Mouse (Mus musculus): ENCODE data around the gene Uso1.
A peak's percentile ranks its signal among the peaks of the same experiment; 100 is the strongest.
"Not testable (repeated sequence)": the region's sequence is repeated elsewhere in the genome, so short reads cannot be mapped to it uniquely, and the experiment has no call there.

The Uso1 gene

DNA sequence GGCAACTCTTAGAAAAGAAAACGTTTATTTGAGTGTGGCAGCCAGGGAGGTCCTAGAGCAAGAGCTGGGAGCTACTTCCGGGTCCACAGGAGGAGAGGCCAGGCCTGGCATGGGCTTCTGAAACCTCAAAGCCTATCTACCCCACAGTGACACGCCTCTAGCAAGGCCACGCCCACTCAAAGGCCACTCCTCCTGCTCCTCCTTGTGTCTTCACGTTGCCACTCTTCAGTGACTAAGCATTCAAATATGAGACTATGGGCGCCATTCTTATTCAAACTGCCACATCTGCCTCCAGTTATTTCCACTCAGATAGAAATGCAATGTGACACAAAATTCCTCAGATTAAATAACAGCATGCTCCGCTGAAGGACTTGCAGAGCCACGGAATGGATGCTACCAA, 9.2 kb upstream of the Uso1 start:
- DNase-seq: peak; percentile 66 to 75

DNA sequence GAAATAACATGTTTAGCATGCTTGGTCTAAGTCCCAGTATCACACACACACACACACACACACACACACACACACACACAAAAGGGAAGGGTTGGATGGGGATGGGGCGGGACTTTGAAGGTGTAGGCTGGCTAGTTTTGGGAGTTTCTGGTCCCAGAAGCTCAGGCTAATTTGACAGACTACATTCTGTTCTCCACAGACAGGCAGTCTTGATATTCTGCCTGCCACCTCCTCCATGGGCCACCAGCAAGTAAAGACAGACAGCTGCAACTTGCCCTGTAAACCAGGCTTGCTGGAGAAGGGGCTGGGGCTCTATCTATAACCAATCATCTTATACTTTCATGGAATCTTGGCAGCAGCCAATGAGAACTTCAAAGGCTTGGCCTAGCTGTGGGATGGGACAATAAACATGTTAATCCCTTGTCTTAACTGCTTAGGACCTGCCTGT, 8.4 kb upstream of the Uso1 start:
- DNase-seq: no peak

GRCm38 (mm10) chr5:92130040-92130682, 7.6 kb upstream of the Uso1 start:
- no peak for DNase-seq

DNA sequence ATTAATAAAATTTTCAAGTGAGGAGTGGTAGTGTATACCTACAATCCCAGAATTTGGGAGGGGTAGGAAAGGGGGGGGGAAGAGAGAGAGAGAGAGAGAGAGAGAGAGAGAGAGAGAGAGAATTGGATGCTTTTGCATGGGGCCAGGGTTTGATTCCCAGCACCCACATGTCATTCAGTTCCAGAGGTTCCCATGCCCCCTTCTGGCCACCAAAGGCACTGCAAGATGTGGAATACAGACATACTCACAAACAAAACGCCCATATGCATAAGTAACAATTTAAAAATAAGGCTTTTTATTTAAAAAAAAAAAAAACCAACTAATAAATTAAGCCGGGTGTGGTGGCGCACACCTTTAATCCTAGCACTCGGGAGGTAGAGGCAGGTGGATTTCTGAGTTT, 5.6 kb upstream of the Uso1 start:
- no peak for DNase-seq

DNA sequence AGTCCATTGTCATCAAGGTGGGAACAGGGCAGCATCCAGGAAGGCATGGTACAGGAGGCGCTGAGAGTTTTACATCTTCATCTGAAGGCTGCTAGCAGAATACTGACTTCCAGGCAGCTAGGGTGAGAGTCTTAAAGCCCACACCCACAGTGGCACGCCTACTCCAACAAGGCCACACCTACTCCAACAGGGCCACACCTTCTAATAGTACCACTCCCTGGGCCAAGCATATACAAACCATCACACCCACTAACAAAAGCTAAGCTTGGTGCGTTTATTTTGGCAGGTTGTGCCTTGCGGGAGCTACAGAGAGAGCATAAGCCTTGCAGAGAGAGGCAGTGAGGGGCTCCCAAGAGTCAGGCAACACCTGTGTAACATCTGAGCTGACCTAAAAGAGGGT, 4.7 kb upstream of the Uso1 start:
- DNase-seq: not testable (repeated sequence)

DNA sequence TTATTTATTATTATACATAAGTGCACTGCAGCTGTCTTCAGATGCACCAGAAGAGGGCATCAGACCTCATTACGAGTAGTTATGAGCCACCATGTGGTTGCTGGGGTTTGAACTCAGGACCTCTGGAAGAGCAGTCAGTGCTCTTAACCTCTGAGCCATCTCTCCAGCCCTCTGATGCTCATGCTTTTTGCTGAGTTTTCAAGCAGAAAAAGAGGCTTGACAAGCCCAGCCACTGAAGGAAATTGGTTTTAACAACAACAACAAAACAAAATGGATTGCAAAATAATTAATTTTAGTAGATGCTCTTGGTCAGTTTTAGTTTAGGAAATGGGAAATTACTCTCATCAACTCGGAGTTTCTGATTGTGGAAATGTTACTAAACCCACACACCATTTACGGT, 2.8 kb upstream of the Uso1 start:
- no peak for DNase-seq

GRCm38 (mm10) chr5:92136536-92137238, 1.1 kb upstream of the Uso1 start:
- DNase-seq: no peak

DNA sequence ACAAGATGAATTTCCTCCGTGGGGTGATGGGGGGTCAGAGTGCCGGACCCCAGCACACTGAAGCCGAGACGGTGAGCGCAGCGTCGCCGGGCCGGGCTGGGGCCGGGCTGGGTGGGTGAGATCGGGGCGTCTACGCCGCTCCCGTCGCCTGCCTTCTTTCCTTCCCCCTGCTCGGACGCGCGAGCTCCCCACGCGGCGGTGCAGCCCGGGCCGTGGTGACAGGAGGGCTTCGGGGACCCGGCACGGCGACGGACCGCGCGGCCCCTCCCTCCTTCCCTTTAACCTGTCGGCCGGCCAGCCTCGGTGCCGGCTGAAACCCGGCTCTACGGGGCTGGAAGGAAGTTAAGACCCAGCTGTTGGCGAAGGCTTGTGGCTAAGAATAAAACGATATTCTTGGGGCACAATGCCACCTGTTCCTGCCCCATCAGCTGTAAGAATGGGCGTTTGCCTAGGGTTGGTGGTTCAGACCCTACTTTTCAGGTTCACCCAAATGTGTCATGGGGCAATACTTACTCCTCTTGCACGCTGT, 419 bp downstream of the Uso1 start:
- DNase-seq: peak; percentile 64 to 65

- DNase-seq: no peak
Measured at GRCm38 (mm10) chr5:92139191-92139590, 1.5 kb downstream of the Uso1 start.

DNA sequence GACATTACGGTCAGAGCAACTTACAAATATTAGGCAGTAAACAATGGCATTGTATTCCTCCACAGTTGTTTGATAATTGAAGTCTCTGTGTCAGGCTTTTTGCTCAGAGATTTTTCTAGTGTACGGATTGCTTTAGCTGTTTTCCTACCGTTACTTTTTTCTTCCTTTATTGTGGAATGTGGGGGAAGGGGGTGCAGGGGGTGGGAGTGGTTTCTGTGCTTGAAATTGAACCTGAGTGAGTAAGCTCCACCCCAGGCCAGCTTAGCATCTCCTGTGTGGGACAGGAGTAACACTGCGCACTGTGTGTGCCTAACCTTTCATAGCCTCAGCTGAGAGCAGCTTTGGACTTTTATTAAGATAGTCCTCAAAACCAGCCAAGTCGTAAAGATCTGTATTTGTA, 4.0 kb downstream of the Uso1 start:
- DNase-seq: no peak

GRCm38 (mm10) chr5:92142481-92142880, 4.7 kb downstream of the Uso1 start:
- DNase-seq: no peak

GRCm38 (mm10) chr5:92143665-92144064, 5.9 kb downstream of the Uso1 start:
- DNase-seq: no peak

DNA sequence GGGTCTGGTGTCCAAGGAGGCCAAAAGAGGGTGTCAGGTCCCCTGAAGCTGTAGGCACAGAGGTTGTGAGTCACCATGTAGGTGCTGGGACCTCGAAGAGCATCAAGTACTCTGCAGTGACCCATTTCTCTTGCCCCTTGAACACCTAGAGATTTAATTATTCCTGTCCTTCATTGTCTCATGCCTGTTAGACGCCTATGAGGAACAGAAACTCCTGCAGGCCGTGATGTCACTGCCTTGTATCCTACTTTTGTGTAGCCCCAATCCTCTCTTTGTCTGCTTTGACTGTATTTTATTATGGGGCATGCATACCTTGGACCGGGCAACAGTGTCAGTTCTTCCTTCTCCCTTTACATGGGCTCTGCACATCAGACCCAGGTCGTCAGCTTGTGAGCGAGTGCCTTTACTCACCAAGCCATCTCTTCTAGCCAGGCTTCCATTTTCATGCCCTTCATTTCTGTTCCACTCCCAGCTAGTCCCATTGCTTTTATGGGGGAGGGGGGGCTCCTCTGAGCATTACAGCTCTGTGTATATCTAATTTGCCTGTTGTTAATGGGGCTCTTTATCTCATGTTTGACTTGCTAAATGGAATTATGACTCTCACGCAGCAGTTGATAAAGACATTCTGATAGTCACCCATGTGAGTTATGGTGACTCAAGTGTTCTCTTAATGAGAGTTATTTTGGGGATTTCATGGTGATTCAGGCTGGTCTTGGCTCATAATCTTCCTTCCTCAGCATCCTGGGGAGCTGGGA, 7.4 kb downstream of the Uso1 start:
- DNase-seq: no peak

DNA sequence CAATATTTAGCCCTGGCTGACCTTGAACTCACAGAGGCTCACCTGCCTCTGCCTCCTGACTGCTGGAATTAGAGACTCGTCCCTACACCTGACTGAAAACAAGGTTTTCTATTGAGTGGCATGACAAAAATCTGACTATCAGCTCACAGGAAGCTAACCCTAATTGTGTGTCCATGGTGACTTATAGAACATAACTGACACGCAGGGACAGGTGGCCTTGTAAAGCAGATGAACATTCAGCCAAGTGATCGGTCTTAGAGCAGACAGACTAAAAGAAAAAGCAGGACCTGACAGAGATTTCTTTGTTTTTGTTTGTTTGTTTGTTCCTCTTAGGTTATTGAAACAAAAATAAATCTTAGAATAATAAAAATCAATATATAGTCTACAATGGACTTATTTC, 10.5 kb downstream of the Uso1 start:
- DNase-seq: no peak

DNA sequence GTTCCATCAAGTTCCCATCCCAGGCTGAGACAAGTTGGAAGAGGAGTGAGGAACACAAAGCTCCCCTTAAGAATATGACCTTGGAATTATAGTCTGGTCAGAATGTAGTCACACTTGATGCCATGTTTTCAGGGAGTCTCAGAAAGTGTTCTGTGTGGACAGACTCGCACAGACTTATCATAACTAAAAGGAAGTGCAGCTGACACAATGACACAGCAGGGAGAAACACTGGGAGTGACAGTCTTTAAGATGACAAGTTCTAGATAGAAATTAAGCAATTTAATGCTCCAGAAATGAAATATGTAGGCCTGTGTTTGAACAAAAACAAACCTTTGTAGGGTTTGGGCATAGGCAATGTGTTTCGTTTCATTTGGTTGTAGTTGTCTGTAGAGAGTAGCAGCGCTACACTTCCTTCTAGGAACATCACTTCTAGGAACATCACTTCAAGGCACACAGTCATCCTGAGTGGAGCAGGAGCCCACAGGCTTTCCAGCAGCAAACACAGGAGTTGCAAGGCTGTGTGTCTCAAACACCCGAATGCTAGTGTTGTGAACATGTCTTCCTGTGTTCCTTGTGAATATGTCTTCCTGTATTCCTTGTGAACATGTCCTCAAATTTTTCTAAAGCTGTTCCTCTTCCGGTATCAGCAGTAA, 11.7 kb downstream of the Uso1 start:
- DNase-seq: no peak

DNA sequence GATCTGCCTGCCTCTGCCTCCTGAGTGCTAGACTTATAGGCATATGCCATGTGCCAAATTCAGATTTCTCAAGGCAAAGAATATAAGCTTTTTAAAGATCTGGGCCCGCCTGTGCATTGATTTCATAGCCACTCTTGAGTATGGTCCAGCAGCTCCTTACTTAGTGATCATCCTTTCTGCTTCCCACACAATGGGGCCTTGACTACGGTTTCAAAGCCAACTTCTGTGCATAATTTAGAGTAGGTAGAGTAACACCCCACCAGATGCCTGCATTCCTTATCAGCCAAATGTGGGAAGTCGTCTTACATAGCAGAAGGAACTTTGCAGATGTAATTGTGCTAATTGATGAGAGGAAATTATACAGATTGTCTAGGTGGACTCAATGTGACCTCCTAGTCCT, 17.1 kb downstream of the Uso1 start:
- no peak for DNase-seq

- no peak for DNase-seq
Measured at GRCm38 (mm10) chr5:92165976-92166375, 28.2 kb downstream of the Uso1 start.

- no peak for DNase-seq
Measured at GRCm38 (mm10) chr5:92183071-92183830, 45.5 kb downstream of the Uso1 start.

GRCm38 (mm10) chr5:92188881-92189483, 51.2 kb downstream of the Uso1 start:
- DNase-seq: no peak

DNA sequence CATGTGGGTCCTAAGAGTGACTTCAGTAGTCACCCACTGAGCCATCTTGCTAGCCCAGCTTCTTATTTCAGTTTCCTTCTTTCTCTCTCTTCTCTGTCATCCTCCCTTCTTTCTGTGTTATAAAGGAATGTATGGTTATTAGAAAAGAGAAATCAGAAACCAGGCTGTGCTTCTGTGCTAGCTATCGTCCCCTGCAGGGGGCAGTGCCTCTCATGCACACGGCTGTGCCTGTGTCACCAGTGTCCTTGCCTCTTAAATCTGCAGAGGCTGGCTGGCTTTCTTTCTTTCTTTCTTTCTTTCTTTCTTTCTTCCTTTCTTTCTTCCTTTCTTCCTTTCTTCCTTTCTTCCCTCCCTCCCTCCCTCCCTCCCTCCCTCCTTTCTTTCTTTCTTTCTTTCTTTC, 58.0 kb downstream of the Uso1 start:
- DNase-seq: peak in 1 of 2 experiments; percentile 34

- DNase-seq: peak in 1 of 2 experiments; percentile 42
Measured at GRCm38 (mm10) chr5:92196895-92197811, 59.4 kb downstream of the Uso1 start.

All from lung, postnatal 4 days (tissue).